Mouse (Mus musculus): ENCODE results near the gene Mapkap1. TPM values are rescaled to one million over a fixed set of nuclear protein-coding genes. Genes with fewer than 3 reads are reported as not detected.

Mapkap1 gene
- total and polyA plus RNA-seq, 2 experiments, result 25.4 to 35.1 TPM

DNA sequence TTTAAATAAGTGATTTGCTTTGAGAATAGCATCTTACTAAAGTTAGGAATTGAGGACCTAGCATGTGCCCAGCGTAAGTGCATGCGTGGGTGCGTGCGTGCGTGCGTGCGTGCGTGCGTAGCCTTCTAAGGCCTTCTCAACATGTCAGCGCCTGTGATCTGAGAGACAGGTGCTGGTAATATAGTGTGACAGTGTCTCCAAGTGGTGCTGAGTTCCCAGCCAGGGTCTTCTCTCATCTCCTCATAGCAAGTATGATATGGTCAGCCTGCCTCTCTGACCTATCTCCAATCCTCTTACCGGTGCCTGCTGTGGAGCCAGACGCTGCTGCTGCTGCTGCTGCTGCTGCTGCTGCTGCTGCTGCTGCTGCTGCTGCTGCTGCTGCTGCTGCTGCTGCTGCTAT, 217.5 kb downstream of the Mapkap1 start:
- no peaks in the 10 kb centered on the region for H3K27me3 ChIP-seq (ENCODE audit: control insufficient read depth, insufficient read depth, low read length)
- TF ChIP-seq POLR2A (IDR thresholded peaks at IDR 0.05; ENCODE audit: extremely low read depth, insufficient read depth, low read length) (no peak), CTCF (IDR thresholded peaks at IDR 0.05; ENCODE audit: low read depth, low read length) (no peak)
- no peak overlapping the region for H3K9ac ChIP-seq (ENCODE audit: low read depth, low read length)
- DNase-seq (ENCODE audit: extremely low read depth, low read depth, low spot score), result no peak
- peaks cover 5% of the 10 kb centered on the region for H3K4me1 ChIP-seq (ENCODE audit: control insufficient read depth, insufficient read depth, low read length)
- no peak overlapping the region for H3K27ac ChIP-seq (replicated peaks; ENCODE audit: insufficient read depth, low read depth, low read length)
- peaks cover 1% of the 10 kb centered on the region; the same call in 1 of the 2 replicates for H3K36me3 ChIP-seq (ENCODE audit: control insufficient read depth, insufficient read depth, low read length)
- no peak overlapping the region for H3K4me3 ChIP-seq (ENCODE audit: insufficient read depth, low read depth, low read length)
- 99% methylated on average over 12 of the region's 12 CpGs for WGBS
- no peaks in the 10 kb centered on the region for H3K79me2 ChIP-seq (ENCODE audit: control insufficient read depth, insufficient read depth, low read length)

DNA sequence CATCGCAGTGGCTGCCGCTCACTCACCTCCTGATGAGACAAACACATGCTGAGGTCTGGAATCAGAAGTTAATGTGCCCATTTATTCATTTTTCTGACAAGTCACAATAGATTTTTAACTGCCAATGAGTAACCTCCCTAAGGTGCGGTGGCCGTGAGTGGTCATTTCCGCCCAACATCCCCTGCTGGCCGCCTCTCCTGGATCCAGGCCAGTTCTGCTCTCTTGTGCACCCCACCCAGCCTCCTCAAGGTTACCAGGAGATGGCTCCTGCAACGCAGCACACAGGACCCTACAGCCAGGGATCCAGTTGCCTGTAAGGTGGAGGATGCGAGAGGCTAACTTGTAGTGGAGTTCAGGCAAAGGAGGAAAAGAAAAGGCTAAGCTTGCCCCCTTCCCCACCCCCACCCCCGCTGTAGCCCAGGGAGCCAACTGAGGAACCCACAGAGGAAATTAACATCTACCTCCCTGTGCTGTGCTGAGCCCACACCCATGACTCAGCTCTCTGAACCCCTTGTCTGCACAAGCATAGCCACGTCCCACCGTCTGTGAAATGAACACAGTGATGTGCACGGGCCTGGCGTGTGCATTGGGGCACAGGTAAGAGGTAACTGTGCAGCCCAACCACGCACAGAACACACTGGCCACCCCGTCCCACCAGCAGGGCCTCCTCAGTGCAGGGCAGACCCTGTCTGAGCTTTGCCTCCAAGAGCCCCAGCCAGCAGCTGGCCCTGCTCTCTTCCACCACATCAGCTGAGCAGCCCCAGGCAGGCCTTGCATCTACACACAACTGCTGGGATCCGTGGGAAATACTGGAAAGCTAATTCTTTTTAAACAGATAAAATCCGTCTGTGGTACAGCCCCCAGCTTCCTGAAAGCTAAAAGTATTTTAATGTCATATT, 221.0 kb downstream of the Mapkap1 start:
- H3K4me1 ChIP-seq (ENCODE audit: control insufficient read depth, insufficient read depth, low read length), result peaks cover 5% of the 10 kb centered on the region

GRCm38 (mm10) chr2:34628903-34629540, 222.5 kb downstream of the Mapkap1 start:
- no peak overlapping the region for H3K9ac ChIP-seq (ENCODE audit: low read depth, low read length)
- DNase-seq (ENCODE audit: extremely low read depth, low read depth, low spot score), result peak; percentile 78
- no peaks in the 10 kb centered on the region for H3K27me3 ChIP-seq (ENCODE audit: control insufficient read depth, insufficient read depth, low read length)
- H3K27ac ChIP-seq (replicated peaks; ENCODE audit: insufficient read depth, low read depth, low read length), result no peak overlapping the region
- H3K79me2 ChIP-seq (ENCODE audit: control insufficient read depth, insufficient read depth, low read length), result no peaks in the 10 kb centered on the region
- peaks cover 5% of the 10 kb centered on the region for H3K4me1 ChIP-seq (ENCODE audit: control insufficient read depth, insufficient read depth, low read length)
- H3K4me3 ChIP-seq (ENCODE audit: insufficient read depth, low read depth, low read length), result no peak overlapping the region
- no peak for TF ChIP-seq CTCF (IDR thresholded peaks at IDR 0.05; ENCODE audit: low read depth, low read length)
- TF ChIP-seq POLR2A (IDR thresholded peaks at IDR 0.05; ENCODE audit: extremely low read depth, insufficient read depth, low read length), result no peak
- H3K36me3 ChIP-seq (ENCODE audit: control insufficient read depth, insufficient read depth, low read length), result no peaks in the 10 kb centered on the region; the same call in 1 of the 2 replicates
- 30% methylated on average over 4 of the region's 4 CpGs for WGBS

More for the DNA sequence above, 221.0 kb downstream of the Mapkap1 start:
- no peaks in the 10 kb centered on the region for H3K27me3 ChIP-seq (ENCODE audit: control insufficient read depth, insufficient read depth, low read length)
- TF ChIP-seq POLR2A (IDR thresholded peaks at IDR 0.05; ENCODE audit: extremely low read depth, insufficient read depth, low read length) (no peak), CTCF (IDR thresholded peaks at IDR 0.05; ENCODE audit: low read depth, low read length) (no peak)
- no peak overlapping the region for H3K9ac ChIP-seq (ENCODE audit: low read depth, low read length)
- DNase-seq (ENCODE audit: extremely low read depth, low read depth, low spot score), result no peak
- H3K4me3 ChIP-seq (ENCODE audit: insufficient read depth, low read depth, low read length), result no peak overlapping the region
- 87% methylated on average over 17 of the region's 17 CpGs for WGBS
- H3K27ac ChIP-seq (replicated peaks; ENCODE audit: insufficient read depth, low read depth, low read length), result no peak overlapping the region
- no peaks in the 10 kb centered on the region for H3K79me2 ChIP-seq (ENCODE audit: control insufficient read depth, insufficient read depth, low read length)
- H3K36me3 ChIP-seq (ENCODE audit: control insufficient read depth, insufficient read depth, low read length), result peaks cover 1% of the 10 kb centered on the region; the same call in 1 of the 2 replicates

DNA sequence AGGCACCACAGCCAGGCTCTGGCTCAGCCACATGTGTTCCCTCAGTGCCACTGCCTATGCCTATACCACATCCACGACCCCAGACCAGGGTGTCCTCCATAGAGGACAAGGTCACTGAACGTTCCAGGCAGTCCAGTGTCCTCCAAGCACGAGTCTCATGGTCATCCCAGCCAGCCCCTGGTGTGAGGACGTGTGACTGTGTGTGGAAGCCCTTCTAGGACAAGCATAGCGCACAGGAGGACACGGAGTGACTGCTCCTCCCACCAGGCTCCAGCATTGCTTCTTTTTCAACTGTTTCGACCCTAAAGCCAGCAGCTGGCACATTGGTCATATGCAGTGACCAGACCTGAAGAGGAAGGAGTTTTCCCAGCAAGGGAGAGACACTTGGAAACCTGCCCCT, 223.2 kb downstream of the Mapkap1 start:
- no peak for DNase-seq (ENCODE audit: extremely low read depth, low read depth, low spot score)
- H3K9ac ChIP-seq (ENCODE audit: low read depth, low read length), result no peak overlapping the region
- no peak overlapping the region for H3K27ac ChIP-seq (replicated peaks; ENCODE audit: insufficient read depth, low read depth, low read length)

GRCm38 (mm10) chr2:34630445-34630844, 223.9 kb downstream of the Mapkap1 start:
- H3K4me3 ChIP-seq (ENCODE audit: insufficient read depth, low read depth, low read length), result no peak overlapping the region
- no peaks in the 10 kb centered on the region for H3K79me2 ChIP-seq (ENCODE audit: control insufficient read depth, insufficient read depth, low read length)
- WGBS, result 98% methylated on average over 6 of the region's 6 CpGs
- no peaks in the 10 kb centered on the region for H3K27me3 ChIP-seq (ENCODE audit: control insufficient read depth, insufficient read depth, low read length)
- TF ChIP-seq CTCF (IDR thresholded peaks at IDR 0.05; ENCODE audit: low read depth, low read length) (no peak), POLR2A (IDR thresholded peaks at IDR 0.05; ENCODE audit: extremely low read depth, insufficient read depth, low read length) (no peak)
- no peak for DNase-seq (ENCODE audit: extremely low read depth, low read depth, low spot score)
- peaks cover 5% of the 10 kb centered on the region for H3K4me1 ChIP-seq (ENCODE audit: control insufficient read depth, insufficient read depth, low read length)
- H3K9ac ChIP-seq (ENCODE audit: low read depth, low read length), result no peak overlapping the region
- no peak overlapping the region for H3K27ac ChIP-seq (replicated peaks; ENCODE audit: insufficient read depth, low read depth, low read length)
- no peaks in the 10 kb centered on the region for H3K36me3 ChIP-seq (ENCODE audit: control insufficient read depth, insufficient read depth, low read length)

More for the DNA sequence above, 223.2 kb downstream of the Mapkap1 start:
- TF ChIP-seq POLR2A (IDR thresholded peaks at IDR 0.05; ENCODE audit: extremely low read depth, insufficient read depth, low read length), result no peak
- TF ChIP-seq CTCF (IDR thresholded peaks at IDR 0.05; ENCODE audit: low read depth, low read length), result no peak
- H3K36me3 ChIP-seq (ENCODE audit: control insufficient read depth, insufficient read depth, low read length), result no peaks in the 10 kb centered on the region
- no peak overlapping the region for H3K4me3 ChIP-seq (ENCODE audit: insufficient read depth, low read depth, low read length)
- 62% methylated on average over 7 of the region's 7 CpGs for WGBS
- H3K79me2 ChIP-seq (ENCODE audit: control insufficient read depth, insufficient read depth, low read length), result no peaks in the 10 kb centered on the region
- no peaks in the 10 kb centered on the region for H3K27me3 ChIP-seq (ENCODE audit: control insufficient read depth, insufficient read depth, low read length)
- peaks cover 5% of the 10 kb centered on the region for H3K4me1 ChIP-seq (ENCODE audit: control insufficient read depth, insufficient read depth, low read length)

Measured in liver, adult 2 months (tissue).